Mouse (Mus musculus): ENCODE data around the gene Pde1a. TPM values are rescaled to one million over a fixed set of nuclear protein-coding genes. Genes with fewer than 3 reads are reported as not detected.
A peak's percentile ranks its signal among the peaks of the same experiment; 100 is the strongest.
"Not testable (repeated sequence)": the region's sequence is repeated elsewhere in the genome, so short reads cannot be mapped to it uniquely, and the experiment has no call there.

Pde1a gene
- polyA plus RNA-seq, 1 experiment, result 119 TPM

DNA sequence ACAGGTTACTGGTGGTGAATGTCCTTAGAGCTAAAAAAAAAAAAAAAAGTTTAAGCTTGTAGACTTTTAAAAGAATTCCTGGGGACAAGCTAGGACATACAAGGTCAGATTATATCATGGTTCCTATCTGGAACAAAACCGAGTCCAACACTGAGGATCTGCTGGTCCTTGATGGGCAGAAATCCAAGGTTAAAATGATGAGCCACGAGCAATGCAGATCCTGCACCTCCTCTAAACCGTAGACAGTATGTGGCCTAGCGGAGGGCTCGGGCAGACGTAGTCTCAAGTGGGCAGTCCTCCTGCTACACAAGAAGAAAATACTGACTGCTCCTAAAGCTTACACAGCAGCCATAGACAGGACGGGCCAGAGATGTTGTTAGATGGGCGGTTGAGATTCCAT lies 238.5 kb downstream of the Pde1a start:
- Histone ChIP-seq H3K27ac (ENCODE audit: insufficient read depth, low read length) (no peak overlapping the region), H3K4me1 (ENCODE audit: control insufficient read depth, insufficient read depth, low read length) (peaks cover 3% of the 10 kb centered on the region; the same call in 1 of the 2 replicates), H3K4me3 (ENCODE audit: insufficient read depth, low read length) (no peak overlapping the region)
- TF ChIP-seq POLR2A (IDR thresholded peaks at IDR 0.05; ENCODE audit: extremely low read depth, insufficient read depth, low read length) (no peak), CTCF (IDR thresholded peaks at IDR 0.05; ENCODE audit: extremely low read depth, insufficient read depth, low read length) (no peak)

DNA sequence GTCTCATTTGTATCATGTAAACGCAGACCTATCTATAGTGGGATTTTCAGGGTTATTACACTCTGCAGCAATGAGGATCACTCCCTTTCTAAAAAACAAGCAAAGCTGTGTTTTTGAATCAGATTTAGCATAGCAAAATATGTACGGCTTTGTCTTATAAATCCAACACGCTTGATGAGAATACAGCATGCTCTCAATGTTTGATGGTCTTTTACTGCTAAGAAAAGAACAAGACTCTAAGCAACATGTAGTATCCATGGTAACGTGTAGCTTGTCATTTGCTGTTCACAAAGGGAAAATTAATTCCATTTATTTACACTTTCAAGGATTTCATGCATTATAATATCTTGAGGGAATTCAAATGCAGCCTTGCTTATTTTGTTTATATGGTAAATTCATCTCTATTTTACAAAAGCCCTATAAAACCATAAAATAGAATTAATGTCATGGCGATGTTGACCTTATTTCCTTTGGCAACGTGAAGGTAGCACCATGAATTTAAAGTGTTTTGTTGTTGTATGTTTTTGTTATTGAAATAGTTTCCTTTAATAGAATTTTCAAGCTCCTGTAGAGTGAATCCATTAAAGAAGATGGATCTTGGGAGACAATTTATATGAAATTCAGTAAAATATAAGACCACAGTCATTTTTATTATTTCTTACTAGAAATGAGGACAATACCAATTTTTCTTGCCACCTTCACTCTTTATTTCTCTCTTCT lies 245.5 kb downstream of the Pde1a start:
- Histone ChIP-seq H3K27ac (ENCODE audit: insufficient read depth, low read length) (no peak overlapping the region), H3K4me1 (ENCODE audit: control insufficient read depth, insufficient read depth, low read length) (no peaks in the 10 kb centered on the region)
- no peak for TF ChIP-seq CTCF (IDR thresholded peaks at IDR 0.05; ENCODE audit: extremely low read depth, insufficient read depth, low read length)
- no peak for TF ChIP-seq POLR2A (IDR thresholded peaks at IDR 0.05; ENCODE audit: extremely low read depth, insufficient read depth, low read length)

DNA sequence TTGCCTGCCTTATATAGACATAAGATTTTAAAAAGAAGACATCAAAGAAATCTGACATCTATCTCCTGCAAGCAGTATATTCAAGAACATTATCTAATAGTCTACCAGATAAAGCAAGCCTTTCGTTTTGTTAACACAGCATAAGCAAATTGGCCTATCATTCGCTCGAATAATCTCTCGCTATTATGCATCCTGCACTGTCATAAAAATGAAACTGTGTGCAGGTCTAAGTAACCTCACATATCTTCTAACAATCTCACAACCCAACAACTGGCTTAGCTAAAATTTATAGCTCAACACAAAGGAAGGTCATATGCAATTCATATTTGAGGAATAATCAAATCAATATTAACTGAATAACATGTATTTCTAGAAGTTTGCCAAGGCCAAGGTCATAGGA lies 246.0 kb downstream of the Pde1a start:
- no peak overlapping the region for H3K4me3 ChIP-seq (ENCODE audit: insufficient read depth, low read length)
- H3K27ac ChIP-seq (ENCODE audit: insufficient read depth, low read length), result no peak overlapping the region
- H3K4me1 ChIP-seq (ENCODE audit: control insufficient read depth, insufficient read depth, low read length), result no peaks in the 10 kb centered on the region
- TF ChIP-seq CTCF (IDR thresholded peaks at IDR 0.05; ENCODE audit: extremely low read depth, insufficient read depth, low read length) (no peak), POLR2A (IDR thresholded peaks at IDR 0.05; ENCODE audit: extremely low read depth, insufficient read depth, low read length) (no peak)

More for the DNA sequence above, 245.5 kb downstream of the Pde1a start:
- H3K4me3 ChIP-seq (ENCODE audit: insufficient read depth, low read length), result no peak overlapping the region

DNA sequence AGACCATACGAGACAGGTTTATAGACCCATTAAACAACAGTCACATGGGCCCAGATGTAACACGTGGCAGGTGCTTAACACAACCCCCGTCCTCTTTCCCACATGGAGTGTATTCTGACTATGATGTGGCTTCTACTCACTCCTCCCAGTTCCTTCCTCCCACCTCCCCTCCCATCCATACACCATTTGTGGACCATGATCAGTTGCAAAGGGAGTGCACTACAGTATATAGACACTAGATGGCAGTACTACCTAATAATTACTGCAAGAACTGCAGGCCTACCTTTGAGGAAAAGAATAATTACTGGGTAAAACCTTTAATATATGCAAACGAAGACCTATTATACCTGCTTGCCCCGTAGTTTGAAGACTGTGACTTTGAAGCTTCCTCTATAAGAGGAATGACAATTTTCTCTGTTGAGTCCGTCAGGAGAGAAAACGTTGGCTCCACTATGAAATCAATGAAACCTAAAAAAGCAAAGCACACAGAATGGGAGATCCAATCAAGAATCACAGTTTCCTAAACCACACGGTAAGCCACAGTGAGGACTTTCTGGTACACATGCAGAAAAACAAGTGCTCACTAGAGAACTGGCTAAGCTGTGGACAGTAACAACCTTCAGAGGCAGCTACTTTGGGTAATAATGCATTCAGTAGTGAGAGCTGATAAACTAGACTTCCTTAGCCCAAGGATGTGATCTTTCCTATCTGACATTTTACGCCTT lies 263.8 kb downstream of the Pde1a start:
- Histone ChIP-seq H3K4me3 (ENCODE audit: insufficient read depth, low read length) (no peak overlapping the region), H3K27ac (ENCODE audit: insufficient read depth, low read length) (no peak overlapping the region), H3K4me1 (ENCODE audit: control insufficient read depth, insufficient read depth, low read length) (peaks cover 3% of the 10 kb centered on the region; the same call in 1 of the 2 replicates)
- TF ChIP-seq POLR2A (IDR thresholded peaks at IDR 0.05; ENCODE audit: extremely low read depth, insufficient read depth, low read length) (no peak), CTCF (IDR thresholded peaks at IDR 0.05; ENCODE audit: extremely low read depth, insufficient read depth, low read length) (peak; percentile 60)

DNA sequence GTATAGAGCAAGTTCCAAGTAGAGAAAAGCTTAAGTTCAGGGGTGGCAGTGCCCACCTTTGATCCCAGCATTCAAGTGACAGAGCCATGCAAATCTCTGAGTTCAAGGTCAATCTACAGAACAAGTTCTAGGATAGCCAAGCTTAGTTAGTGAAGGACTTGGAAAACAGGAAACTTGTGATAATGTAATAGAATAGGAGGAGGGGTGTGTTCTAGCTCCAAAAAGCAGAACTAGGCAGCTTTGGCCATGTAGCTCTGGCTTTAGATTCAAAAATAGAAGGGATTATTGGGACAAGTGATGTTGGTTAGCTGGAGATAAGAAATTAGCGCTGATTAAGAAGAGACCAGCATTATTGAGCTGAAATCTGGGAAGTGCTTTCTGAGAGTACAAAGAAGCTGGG lies 272.4 kb downstream of the Pde1a start:
- no peaks in the 10 kb centered on the region for H3K4me1 ChIP-seq (ENCODE audit: control insufficient read depth, insufficient read depth, low read length)
- TF ChIP-seq CTCF (IDR thresholded peaks at IDR 0.05; ENCODE audit: extremely low read depth, insufficient read depth, low read length), result no peak
- no peak for TF ChIP-seq POLR2A (IDR thresholded peaks at IDR 0.05; ENCODE audit: extremely low read depth, insufficient read depth, low read length)
- no peak overlapping the region for H3K4me3 ChIP-seq (ENCODE audit: insufficient read depth, low read length)
- no peak overlapping the region for H3K27ac ChIP-seq (ENCODE audit: insufficient read depth, low read length)

DNA sequence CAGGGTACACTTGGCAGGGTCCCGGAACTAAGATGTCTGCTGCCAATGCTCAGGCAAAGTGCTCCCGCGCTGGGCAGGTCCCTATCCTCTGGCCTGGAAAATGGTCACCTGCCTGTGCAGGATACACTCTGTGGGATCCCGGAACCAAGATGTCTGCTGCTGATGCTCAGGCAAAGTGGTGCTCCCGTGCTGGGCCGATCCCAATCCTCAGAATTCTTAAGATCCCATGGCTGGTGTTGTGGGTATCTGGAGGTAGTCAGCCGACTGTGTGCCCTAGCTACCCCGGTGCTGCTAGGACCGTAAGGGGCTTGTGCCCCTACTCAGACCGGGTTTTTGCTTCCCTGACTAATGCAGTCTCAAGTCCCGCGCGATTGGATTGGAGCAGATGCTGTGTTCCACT lies 281.9 kb downstream of the Pde1a start:
- H3K27ac ChIP-seq (ENCODE audit: insufficient read depth, low read length); H3K4me1 ChIP-seq (ENCODE audit: control insufficient read depth, insufficient read depth, low read length); H3K4me3 ChIP-seq (ENCODE audit: insufficient read depth, low read length): not testable (repeated sequence)

DNA sequence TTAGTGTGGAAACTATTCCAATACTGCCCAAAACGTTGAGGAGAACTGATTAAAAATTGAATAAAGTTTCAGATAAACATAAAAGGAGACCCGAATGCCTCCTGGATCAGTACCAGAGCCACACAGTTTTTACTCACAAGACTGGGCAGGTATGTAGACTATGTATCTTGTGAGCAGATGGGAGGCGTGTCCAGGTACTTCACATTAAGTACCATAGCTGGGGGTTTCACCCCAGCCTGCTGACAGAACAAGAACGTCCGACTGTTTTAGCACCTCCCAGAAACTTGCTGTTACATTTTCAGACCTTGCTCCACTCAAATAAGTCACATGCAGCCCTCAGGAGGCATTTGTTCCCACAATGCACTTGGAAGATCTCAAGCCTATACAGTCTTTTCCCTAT lies 289.7 kb downstream of the Pde1a start:
- Histone ChIP-seq H3K27ac (ENCODE audit: insufficient read depth, low read length) (no peak overlapping the region), H3K4me1 (ENCODE audit: control insufficient read depth, insufficient read depth, low read length) (no peaks in the 10 kb centered on the region), H3K4me3 (ENCODE audit: insufficient read depth, low read length) (no peak overlapping the region)
- TF ChIP-seq CTCF (IDR thresholded peaks at IDR 0.05; ENCODE audit: extremely low read depth, insufficient read depth, low read length) (no peak), POLR2A (IDR thresholded peaks at IDR 0.05; ENCODE audit: extremely low read depth, insufficient read depth, low read length) (no peak)

DNA sequence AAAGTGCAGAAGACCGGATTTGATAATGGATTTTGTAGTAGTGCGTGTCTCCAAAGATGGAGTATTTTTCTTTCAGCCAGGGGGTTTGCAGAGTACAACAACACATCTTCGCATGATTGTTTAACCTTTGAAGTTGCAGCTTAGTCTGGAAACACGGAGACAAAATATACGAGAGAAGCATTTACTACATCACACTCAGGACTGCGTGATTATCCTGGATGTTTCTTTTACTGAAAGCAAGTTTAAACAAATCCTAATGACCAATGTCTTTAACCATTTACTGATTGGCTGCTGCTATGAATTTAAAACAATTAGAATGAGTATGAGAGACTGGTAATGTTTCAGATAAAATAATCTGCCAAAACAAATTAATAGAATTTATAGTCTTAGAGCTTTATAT lies 290.2 kb downstream of the Pde1a start:
- no peaks in the 10 kb centered on the region for H3K4me1 ChIP-seq (ENCODE audit: control insufficient read depth, insufficient read depth, low read length)
- no peak overlapping the region for H3K4me3 ChIP-seq (ENCODE audit: insufficient read depth, low read length)
- no peak for TF ChIP-seq POLR2A (IDR thresholded peaks at IDR 0.05; ENCODE audit: extremely low read depth, insufficient read depth, low read length)
- no peak for TF ChIP-seq CTCF (IDR thresholded peaks at IDR 0.05; ENCODE audit: extremely low read depth, insufficient read depth, low read length)
- no peak overlapping the region for H3K27ac ChIP-seq (ENCODE audit: insufficient read depth, low read length)

DNA sequence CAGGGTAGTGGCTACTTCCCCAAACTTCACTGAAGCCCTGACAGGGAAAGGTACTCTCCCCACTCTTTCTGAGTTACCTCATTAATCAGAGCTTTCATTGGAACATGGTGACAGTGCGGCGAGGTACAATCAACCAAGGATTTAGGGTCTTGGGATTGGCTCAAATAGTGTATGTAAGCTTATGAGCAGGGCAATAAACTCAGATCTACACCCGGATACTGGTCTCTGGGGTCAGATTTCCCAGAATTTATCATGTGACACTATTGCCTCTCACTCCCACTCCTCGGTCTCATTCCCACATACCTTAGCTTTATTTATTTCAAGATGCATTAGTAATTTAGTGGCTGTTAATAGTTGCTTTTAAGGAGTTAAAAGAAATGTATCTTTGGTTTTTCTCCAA lies 303.4 kb downstream of the Pde1a start:
- H3K4me3 ChIP-seq (ENCODE audit: insufficient read depth, low read length), result no peak overlapping the region
- H3K4me1 ChIP-seq (ENCODE audit: control insufficient read depth, insufficient read depth, low read length), result no peaks in the 10 kb centered on the region
- H3K27ac ChIP-seq (ENCODE audit: insufficient read depth, low read length), result no peak overlapping the region
- TF ChIP-seq CTCF (IDR thresholded peaks at IDR 0.05; ENCODE audit: extremely low read depth, insufficient read depth, low read length), result no peak
- no peak for TF ChIP-seq POLR2A (IDR thresholded peaks at IDR 0.05; ENCODE audit: extremely low read depth, insufficient read depth, low read length)

DNA sequence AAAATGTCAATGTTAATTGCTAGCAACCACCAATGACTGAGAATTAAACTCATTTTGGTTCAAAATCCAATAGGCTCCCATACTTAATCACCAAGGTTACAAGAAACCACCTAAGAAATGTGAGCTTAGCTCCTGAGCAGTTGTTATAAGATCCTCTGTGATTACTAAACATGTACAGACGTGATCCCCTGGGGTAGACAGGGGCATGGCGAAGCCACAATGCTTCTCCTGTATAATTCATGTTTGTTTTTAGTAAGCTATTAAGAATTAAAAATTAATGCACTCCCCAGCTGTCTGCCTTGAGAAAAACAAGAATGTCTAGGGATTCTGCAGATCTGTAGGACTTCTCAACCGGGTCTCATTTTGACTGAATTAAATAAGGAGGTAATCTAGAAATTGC lies 309.7 kb downstream of the Pde1a start:
- H3K27ac ChIP-seq (ENCODE audit: insufficient read depth, low read length), result no peak overlapping the region
- H3K4me1 ChIP-seq (ENCODE audit: control insufficient read depth, insufficient read depth, low read length), result no peaks in the 10 kb centered on the region
- no peak overlapping the region for H3K4me3 ChIP-seq (ENCODE audit: insufficient read depth, low read length)
- TF ChIP-seq POLR2A (IDR thresholded peaks at IDR 0.05; ENCODE audit: extremely low read depth, insufficient read depth, low read length) (no peak), CTCF (IDR thresholded peaks at IDR 0.05; ENCODE audit: extremely low read depth, insufficient read depth, low read length) (no peak)
